Mouse (Mus musculus): ENCODE measurements around the gene Nek1.

GRCm38 (mm10) chr8:61059143-61059542 lies 66.1 kb downstream of the Nek1 start:
- TF ChIP-seq CTCF (IDR thresholded peaks at IDR 0.05; ENCODE audit: borderline replicate concordance, control insufficient read depth, extremely low read depth, insufficient read depth, low read length, poor library complexity) (no peak), POLR2A (IDR thresholded peaks at IDR 0.05; ENCODE audit: control insufficient read depth, extremely low read depth, insufficient read depth, low read length, poor library complexity) (no peak)
